Mouse (Mus musculus) layer of hippocampus, adult 9-10 months (tissue): ENCODE results near the gene Thoc5.
A peak's percentile ranks its signal among the peaks of the same experiment; 100 is the strongest.

Experiments
- DNase-seq: peaks from one replicate; pipeline ENCODE4 v3.0.0; 2022; ENCODE audit warnings: low spot score

Gene Thoc5

GRCm38 (mm10) chr11:4894848-4895816, at the start of gene Thoc5:
Thoc5 (plus strand) TSS chr11:4895320.
- peak; percentile 50 for DNase-seq

GRCm38 (mm10) chr11:4848483-4849248, 46.5 kb upstream of the Thoc5 start:
- no peak for DNase-seq

- peak; percentile 98 for DNase-seq
Observed at GRCm38 (mm10) chr11:4849258-4849943, 45.7 kb upstream of the Thoc5 start, which contains the start of gene Nf2. Nf2 (minus strand) TSS chr11:4849536.

GRCm38 (mm10) chr11:4850404-4850803, 44.7 kb upstream of the Thoc5 start:
- no peak for DNase-seq

- DNase-seq, result no peak
Observed at GRCm38 (mm10) chr11:4853021-4853420, 42.1 kb upstream of the Thoc5 start.

- DNase-seq, result no peak
Observed at GRCm38 (mm10) chr11:4854181-4854580, 40.9 kb upstream of the Thoc5 start.

GRCm38 (mm10) chr11:4858416-4858815, 36.7 kb upstream of the Thoc5 start:
- no peak for DNase-seq

- DNase-seq, result no peak
Observed at GRCm38 (mm10) chr11:4860986-4861385, 34.1 kb upstream of the Thoc5 start.

- DNase-seq, result no peak
Observed at GRCm38 (mm10) chr11:4861816-4862604, 33.1 kb upstream of the Thoc5 start.

- DNase-seq, result no peak
Observed at GRCm38 (mm10) chr11:4862730-4863129, 32.4 kb upstream of the Thoc5 start.

GRCm38 (mm10) chr11:4865645-4866251, 29.4 kb upstream of the Thoc5 start:
- DNase-seq, result peak; percentile 67

GRCm38 (mm10) chr11:4873755-4874475, 21.2 kb upstream of the Thoc5 start, which contains the start of gene Nipsnap1:
Nipsnap1 (plus strand) TSS chr11:4873951.
- DNase-seq, result peak; percentile 63

- no peak for DNase-seq
Observed at GRCm38 (mm10) chr11:4874551-4874950, 20.6 kb upstream of the Thoc5 start.

GRCm38 (mm10) chr11:4881087-4881486, 14.0 kb upstream of the Thoc5 start:
- DNase-seq, result no peak

- no peak for DNase-seq
Observed at GRCm38 (mm10) chr11:4882892-4883627, 12.1 kb upstream of the Thoc5 start.

GRCm38 (mm10) chr11:4885385-4885903, 9.7 kb upstream of the Thoc5 start:
- DNase-seq, result peak; percentile 44

GRCm38 (mm10) chr11:4886987-4887386, 8.1 kb upstream of the Thoc5 start:
- DNase-seq, result no peak

- DNase-seq, result no peak
Observed at GRCm38 (mm10) chr11:4900437-4900836, 5.3 kb downstream of the Thoc5 start.

GRCm38 (mm10) chr11:4901956-4902355, 6.8 kb downstream of the Thoc5 start:
- no peak for DNase-seq
